Mouse (Mus musculus) cerebellum, adult 2 months (tissue): Measurements from ENCODE around the gene Trim69. TPM values are rescaled to one million over a fixed set of nuclear protein-coding genes. Genes with fewer than 3 reads are reported as not detected.
A peak's percentile ranks its signal among the peaks of the same experiment; 100 is the strongest.

ENCODE experiments used
- DNase-seq, 2 experiments: peaks; one replicate each; pipeline ENCODE4 v3.0.0; 2021
- H3K27ac ChIP-seq: fragments of 200-500 bp; 2 replicates; pipeline ENCODE4 v1.5.1; 2012; ENCODE audit warnings: low read length, control low read depth, inconsistent platforms; ENCODE audit not compliant: insufficient read depth
- H3K27me3 ChIP-seq: fragments of 200-500 bp; 2 replicates; pipeline ENCODE4 v1.6.1; 2012; ENCODE audit warnings: inconsistent platforms, mild to moderate bottlenecking, low read length, moderate library complexity; ENCODE audit not compliant: control insufficient read depth, insufficient read depth
- H3K4me1 ChIP-seq: fragments of 200-500 bp; 2 replicates; pipeline ENCODE4 v1.6.1; 2011; ENCODE audit warnings: low read length; ENCODE audit not compliant: control insufficient read depth, insufficient read depth
- H3K4me3 ChIP-seq: fragments of 200-500 bp; replicated peaks from 2 replicates; pipeline ENCODE3; 2011; ENCODE audit warnings: mild to moderate bottlenecking, low read depth, low read length, control low read depth; ENCODE audit not compliant: insufficient read depth
- CTCF ChIP-seq: fragments of 200-500 bp; IDR thresholded peaks from 2 replicates; pipeline ENCODE4 v1.5.1; 2011; ENCODE audit warnings: low read depth, mild to moderate bottlenecking, control low read depth, low read length, moderate library complexity, borderline replicate concordance; ENCODE audit not compliant: insufficient read depth
- POLR2A ChIP-seq: fragments of 200-500 bp; IDR thresholded peaks from 2 replicates; pipeline ENCODE4 v1.6.1; 2011; ENCODE audit warnings: low read length, control low read depth, borderline replicate concordance; ENCODE audit not compliant: insufficient read depth
- WGBS: fragments of 180-500 bp; shearing (Covaris S2); methylation state at CpG from one replicate; pipeline ENCODE4 v1.1.7; 2018; 5-methylcytosine and 5-hydroxymethylcytosine counted together
- polyA plus RNA-seq: library from polyadenylated mRNA; depleted of rRNA; stranded (reverse); fragments of >200 nt; gene quantifications from 2 replicates; pipeline ENCODE4 v1.2.3, GENCODE M21; 2012

The Trim69 gene
- polyA plus RNA-seq, 1 experiment: not detected

DNA sequence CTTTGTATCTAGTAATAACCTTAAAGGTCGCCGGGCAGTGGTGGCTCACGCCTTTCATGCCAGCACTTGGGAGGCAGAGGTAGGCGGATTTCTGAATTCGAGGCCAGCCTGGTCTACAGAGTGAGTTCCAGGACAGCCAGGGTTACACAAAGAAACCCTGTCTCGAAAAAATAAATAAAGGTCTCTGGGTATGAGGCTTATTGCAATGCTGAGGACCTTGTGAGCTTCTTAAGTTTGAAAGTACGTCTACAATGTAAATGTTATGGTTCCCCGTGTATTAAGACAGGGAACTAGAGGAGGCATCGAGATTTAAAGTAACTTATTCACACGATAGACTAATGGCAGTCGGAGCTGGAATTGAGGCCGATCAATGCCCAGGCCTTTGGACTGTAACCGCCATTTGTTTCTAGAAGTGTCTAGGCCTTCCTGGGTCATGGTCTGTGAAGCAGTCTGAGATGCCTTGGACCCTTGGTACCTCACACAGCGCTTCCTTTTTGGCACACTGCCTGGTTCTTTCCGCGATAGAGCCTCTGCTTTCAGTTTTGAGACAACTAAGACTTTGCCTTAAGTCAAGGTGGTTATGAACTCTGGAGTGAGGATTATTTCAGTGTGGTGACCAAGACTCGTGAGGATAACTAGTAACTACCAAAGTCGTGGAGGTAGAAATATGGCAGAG lies 12.1 kb upstream of the Trim69 start:
- Histone ChIP-seq H3K4me3 (peak overlapping the region; percentile 71), H3K27ac (no peak overlapping the region), H3K4me1 (no peaks in the 10 kb centered on the region), H3K27me3 (no peaks in the 10 kb centered on the region)
- TF ChIP-seq POLR2A (no peak), CTCF (no peak)
- peak; percentile 10 to 17 for DNase-seq
- WGBS: 42% methylated on average over 18 of the region's 18 CpGs

GRCm38 (mm10) chr2:122149316-122149715 lies 11.2 kb upstream of the Trim69 start:
- H3K4me3 ChIP-seq: no peak overlapping the region
- no peak overlapping the region for H3K27ac ChIP-seq
- no peaks in the 10 kb centered on the region for H3K4me1 ChIP-seq
- H3K27me3 ChIP-seq: no peaks in the 10 kb centered on the region
- WGBS: 93% methylated on average over 6 of the region's 6 CpGs
- no peak for DNase-seq
- no peak for TF ChIP-seq CTCF
- TF ChIP-seq POLR2A: no peak

DNA sequence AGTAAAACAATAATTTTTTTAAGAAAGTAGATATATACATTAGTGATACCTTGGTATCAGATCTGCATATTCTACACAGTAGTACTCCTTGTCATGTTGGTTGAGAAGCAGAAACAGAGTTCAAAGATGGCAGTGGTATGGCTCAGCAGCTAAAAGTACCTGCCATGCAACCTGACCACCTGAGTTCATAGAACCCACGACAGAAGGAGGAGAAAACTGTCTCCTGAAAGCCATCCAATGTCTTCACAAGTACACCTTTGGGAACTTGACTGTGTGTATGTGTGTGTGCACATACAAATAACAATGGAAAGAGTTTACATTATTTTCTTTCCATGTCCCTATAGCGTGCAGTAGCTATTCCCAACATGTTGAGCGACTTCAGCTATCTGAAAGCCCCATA lies 10.8 kb upstream of the Trim69 start:
- H3K4me1 ChIP-seq: no peaks in the 10 kb centered on the region
- no peak for DNase-seq
- no peak for TF ChIP-seq CTCF
- no peak for TF ChIP-seq POLR2A
- H3K27me3 ChIP-seq: no peaks in the 10 kb centered on the region
- 92% methylated on average over 3 of the region's 3 CpGs for WGBS
- no peak overlapping the region for H3K4me3 ChIP-seq
- no peak overlapping the region for H3K27ac ChIP-seq

- DNase-seq: no peak
- Histone ChIP-seq H3K4me3 (no peak overlapping the region), H3K27me3 (no peaks in the 10 kb centered on the region), H3K27ac (no peak overlapping the region), H3K4me1 (no peaks in the 10 kb centered on the region)
- 91% methylated on average over 1 of the region's 1 CpGs for WGBS
- no peak for TF ChIP-seq CTCF
- no peak for TF ChIP-seq POLR2A
Observed at GRCm38 (mm10) chr2:122151221-122151620, 9.3 kb upstream of the Trim69 start.

DNA sequence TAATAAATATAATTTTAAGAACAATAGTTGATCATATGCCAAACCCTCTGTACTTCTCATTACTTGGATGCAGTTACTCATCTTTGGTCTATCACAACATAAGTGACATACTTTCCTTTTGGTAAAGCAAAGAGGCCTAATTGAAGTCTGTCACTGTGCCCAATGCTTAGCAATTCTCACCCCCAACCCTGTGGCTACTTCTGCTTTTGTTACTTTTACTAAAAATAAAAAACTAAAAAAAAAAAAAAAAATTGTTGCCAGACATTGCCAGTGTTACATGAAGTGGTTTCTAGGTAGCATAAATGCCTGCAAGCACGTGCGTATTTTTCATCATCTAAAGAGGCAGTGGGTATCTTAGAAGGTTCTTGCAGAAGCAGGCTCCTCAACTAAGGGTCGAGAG lies 7.7 kb upstream of the Trim69 start:
- no peak for TF ChIP-seq POLR2A
- no peak for TF ChIP-seq CTCF
- 86% methylated on average over 3 of the region's 3 CpGs for WGBS
- H3K4me1 ChIP-seq: no peaks in the 10 kb centered on the region
- no peak overlapping the region for H3K4me3 ChIP-seq
- H3K27me3 ChIP-seq: no peaks in the 10 kb centered on the region
- H3K27ac ChIP-seq: no peak overlapping the region
- no peak for DNase-seq

DNA sequence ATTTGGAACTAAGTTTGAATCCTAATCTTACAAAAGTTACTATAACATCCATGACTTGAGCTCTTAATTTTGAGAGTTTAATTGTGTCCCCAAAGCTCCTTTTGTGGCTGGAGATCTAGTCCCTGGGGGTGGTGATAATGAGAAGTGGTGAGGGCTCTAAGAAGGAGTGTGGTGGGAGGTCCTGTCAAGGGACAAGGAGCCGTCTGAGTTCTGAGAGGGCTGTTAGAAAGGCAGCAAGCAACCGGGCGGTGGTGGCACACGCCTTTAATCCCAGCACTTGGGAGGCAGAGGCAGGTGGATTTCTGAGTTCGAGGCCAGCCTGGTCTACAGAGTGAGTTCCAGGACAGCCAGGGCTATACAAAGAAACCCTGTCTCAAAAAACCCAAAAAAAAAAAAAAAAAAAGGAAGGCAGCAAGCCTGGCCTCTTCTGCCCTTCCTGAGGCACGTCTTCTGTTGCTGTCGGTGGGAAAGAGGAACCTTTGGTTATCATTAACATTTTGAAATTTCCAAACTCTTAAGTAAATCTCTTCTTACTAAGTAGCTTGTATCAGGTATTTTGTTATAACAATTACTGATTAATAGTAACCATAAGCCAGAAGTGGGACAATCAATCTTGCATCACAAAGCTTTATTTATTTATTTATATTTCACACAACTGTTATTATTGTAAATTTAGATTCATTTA lies 6.7 kb upstream of the Trim69 start:
- 88% methylated on average over 7 of the region's 7 CpGs for WGBS
- no peak for DNase-seq
- Histone ChIP-seq H3K27ac (no peak overlapping the region), H3K4me1 (no peaks in the 10 kb centered on the region), H3K27me3 (no peaks in the 10 kb centered on the region), H3K4me3 (no peak overlapping the region)
- TF ChIP-seq CTCF (no peak), POLR2A (no peak)

GRCm38 (mm10) chr2:122154479-122154878 lies 6.0 kb upstream of the Trim69 start:
- no peaks in the 10 kb centered on the region for H3K27me3 ChIP-seq
- DNase-seq: no peak
- WGBS: 95% methylated on average over 2 of the region's 2 CpGs
- no peak for TF ChIP-seq CTCF
- no peak for TF ChIP-seq POLR2A
- no peaks in the 10 kb centered on the region for H3K4me1 ChIP-seq
- no peak overlapping the region for H3K27ac ChIP-seq
- H3K4me3 ChIP-seq: no peak overlapping the region

- Histone ChIP-seq H3K4me1 (no peaks in the 10 kb centered on the region), H3K27me3 (no peaks in the 10 kb centered on the region), H3K4me3 (no peak overlapping the region), H3K27ac (no peak overlapping the region)
- DNase-seq: no peak
- no peak for TF ChIP-seq CTCF
- TF ChIP-seq POLR2A: no peak
- 86% methylated on average over 2 of the region's 2 CpGs for WGBS
Observed at GRCm38 (mm10) chr2:122155292-122155691, 5.2 kb upstream of the Trim69 start.
